Mouse (Mus musculus) heart, adult 11 months (tissue): ENCODE measurements at regions not wholly inside any gene's neighbourhood (a gene's known extent, or its start where the extent isn't known, plus 50 kb on each side); places are given as distances from the start of the nearest gene placed in this dataset.
A peak's percentile ranks its signal among the peaks of the same experiment; 100 is the strongest.

ENCODE experiments used
- DNase-seq: peaks from one replicate; pipeline ENCODE4 v3.0.0; 2022

- peak; percentile 91 for DNase-seq
Observed at GRCm38 (mm10) chr10:119052441-119053041, 182.5 kb upstream of the Dyrk2 start.

- DNase-seq, result peak; percentile 70
Observed at GRCm38 (mm10) chr10:119051598-119051997, 181.6 kb upstream of the Dyrk2 start.

GRCm38 (mm10) chr10:119050017-119050685 lies 180.1 kb upstream of the Dyrk2 start:
- DNase-seq, result no peak

DNA sequence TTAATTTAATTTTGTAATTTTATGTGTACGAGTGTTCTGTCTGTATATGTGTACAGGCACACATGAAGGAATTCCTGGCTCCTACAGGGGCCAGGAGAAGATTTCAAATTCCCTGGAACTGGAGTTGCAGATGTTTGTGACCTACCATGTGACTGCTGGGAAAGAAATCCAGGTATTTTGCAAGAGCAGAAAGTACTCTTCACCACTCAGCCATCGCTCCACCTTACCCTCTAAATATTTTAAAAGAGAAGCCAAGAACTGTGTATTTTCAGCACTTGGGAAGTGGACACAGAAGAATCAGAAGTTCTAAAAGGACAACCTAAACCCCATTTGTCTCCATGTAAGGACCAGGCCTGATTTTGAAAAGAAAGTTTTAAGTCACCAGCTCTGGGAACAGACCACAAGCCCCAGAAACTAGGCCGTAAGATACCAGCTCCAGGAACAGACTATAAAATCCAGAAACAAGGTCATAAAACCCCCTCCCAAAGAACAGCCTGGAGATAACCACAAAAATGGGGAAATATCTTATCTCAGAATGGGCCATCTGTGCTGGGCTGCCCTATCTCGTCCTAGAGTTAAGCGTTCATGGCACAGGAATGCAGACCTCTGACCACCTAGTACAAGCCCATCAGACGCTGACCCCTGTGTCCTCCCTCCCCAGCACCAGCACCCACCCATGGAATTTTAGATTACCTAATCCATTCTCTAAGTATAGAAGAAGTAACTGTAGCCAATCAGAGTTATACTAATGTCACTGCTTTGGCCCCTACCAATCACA lies 178.8 kb upstream of the Dyrk2 start:
- DNase-seq, result no peak

- DNase-seq, result peak; percentile 89
Observed at GRCm38 (mm10) chr10:119045059-119045458, 175.1 kb upstream of the Dyrk2 start.

GRCm38 (mm10) chr10:119043069-119043468 lies 173.1 kb upstream of the Dyrk2 start:
- DNase-seq, result no peak

DNA sequence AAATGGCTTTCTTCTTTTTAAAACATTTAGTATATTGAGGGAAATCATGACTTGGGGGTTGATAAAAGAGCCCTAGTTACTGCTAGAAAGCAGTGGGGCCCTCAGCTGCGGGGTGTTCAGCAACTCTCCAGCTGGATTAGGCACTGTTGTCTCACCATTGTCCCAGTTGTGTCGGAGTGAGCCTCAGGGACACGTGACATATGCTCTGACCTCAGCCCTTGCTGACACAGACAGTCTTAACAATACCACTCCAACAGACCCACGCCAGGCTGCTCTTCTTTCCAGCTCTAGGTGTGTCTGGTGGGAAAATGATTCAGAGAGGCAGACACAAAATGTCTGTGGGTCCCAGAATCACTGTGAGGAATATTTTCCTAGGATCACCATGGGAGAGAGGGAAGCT lies 170.2 kb upstream of the Dyrk2 start:
- DNase-seq, result peak; percentile 93

DNA sequence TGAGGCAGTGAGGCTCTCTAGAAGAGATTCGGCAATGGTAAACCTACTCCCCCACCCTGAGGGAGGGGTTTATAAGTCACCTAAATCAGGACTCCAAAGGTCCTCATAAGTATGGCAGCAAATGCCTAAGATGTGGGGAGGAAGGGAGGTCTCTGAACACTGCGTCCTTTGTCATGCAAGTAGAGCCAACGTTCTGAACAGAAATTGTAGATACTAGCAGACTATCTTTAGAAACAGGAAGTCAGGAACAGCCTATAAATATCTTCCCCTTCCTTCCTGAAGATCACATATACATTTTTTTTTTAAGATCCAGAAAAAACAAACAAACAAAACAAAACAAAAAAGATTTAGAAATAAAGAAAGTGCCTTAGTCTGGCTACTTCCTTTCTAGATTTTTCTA lies 169.7 kb upstream of the Dyrk2 start:
- DNase-seq, result no peak

DNA sequence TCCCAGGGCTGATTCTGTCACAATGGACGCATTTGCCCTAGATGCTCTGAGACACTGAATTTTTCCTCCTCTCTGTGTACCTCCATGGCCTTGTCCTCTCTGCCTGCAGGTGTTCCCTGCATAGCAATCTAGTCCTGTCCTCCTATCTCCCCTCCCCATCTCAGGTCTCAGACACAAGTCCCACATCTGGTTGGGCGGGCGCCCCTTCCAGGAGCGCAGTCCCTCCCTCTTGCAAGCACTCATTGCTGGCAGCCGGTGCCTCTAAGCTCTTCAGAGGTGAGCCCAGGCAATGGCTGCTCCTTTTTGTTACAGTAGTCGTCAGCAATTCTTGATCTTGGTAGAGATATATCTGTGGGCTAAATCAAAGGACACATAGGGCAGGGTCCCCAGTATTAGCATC lies 169.0 kb upstream of the Dyrk2 start:
- no peak for DNase-seq

- DNase-seq, result no peak
Observed at GRCm38 (mm10) chr10:119037781-119038180, 167.8 kb upstream of the Dyrk2 start.

- no peak for DNase-seq
Observed at GRCm38 (mm10) chr10:119035863-119036262, 165.9 kb upstream of the Dyrk2 start.

DNA sequence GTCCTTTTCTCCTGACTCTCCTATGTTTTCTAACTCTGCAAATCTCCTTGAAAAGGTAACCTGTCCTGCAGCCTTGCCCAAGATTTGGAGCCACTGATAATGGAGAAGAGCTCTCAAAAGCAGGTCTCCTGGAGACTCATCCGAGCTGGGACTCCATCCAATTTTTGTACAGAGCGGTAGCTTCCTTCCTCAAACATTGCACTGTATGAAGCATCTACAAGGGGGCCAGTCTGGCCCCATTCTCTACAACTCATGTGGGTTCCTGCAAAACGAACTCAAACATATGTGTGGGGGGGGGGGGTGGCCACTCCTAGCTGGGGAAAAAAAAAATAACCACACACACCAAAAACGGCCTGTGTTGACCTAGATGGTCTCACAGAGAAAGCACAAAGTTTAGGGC lies 164.4 kb upstream of the Dyrk2 start:
- DNase-seq, result no peak

DNA sequence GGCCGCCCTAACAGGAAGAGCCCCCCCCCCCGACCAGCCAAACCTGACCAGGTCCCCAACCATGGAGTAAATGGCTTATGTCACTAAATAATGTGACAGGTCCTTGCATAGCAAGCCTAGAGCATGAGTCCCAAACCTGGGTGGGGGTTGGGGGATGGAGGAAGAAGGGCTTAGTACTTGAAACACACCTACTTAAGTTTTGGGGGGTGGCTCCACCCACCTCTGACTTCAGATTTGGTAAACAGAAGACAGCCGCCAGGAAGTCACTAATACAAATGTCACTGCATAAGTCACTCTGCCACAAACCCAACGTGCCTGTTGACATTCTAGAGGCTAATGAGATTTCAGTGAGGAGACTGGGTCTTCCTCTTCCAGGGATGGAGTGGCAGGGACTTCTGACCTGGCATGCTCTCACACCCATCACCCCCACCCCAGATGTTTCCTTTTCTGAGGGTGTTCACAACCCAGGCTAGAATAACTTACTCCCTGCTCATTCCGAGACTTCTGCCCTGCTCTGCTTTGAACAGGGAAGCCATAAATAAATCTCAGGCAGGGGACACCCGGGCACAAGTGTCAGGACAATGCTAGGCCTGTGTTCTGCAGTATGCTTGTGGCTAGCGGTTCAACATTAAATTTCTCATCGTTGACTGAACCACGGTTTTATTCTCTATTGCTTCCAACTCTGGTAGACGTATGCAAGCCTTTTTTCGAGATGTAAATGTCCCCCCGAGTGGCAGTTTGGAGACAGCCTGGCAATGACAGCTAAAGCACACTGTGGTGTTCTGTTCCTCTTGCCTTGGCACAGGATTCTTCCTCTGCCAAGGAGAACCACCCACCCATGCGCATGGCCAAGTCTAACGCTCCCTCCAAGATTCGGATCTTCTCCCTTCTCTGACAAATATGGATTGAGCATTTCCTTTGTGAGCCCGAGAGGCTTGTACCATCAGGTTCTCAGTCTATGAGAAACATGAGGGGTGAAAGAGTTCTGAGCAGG lies 161.6 kb upstream of the Dyrk2 start:
- no peak for DNase-seq

- DNase-seq, result no peak
Observed at GRCm38 (mm10) chr10:119028480-119029137, 158.6 kb upstream of the Dyrk2 start.

GRCm38 (mm10) chr10:119027241-119027901 lies 157.4 kb upstream of the Dyrk2 start:
- no peak for DNase-seq

- no peak for DNase-seq
Observed at GRCm38 (mm10) chr10:119026291-119026690, 156.3 kb upstream of the Dyrk2 start.

DNA sequence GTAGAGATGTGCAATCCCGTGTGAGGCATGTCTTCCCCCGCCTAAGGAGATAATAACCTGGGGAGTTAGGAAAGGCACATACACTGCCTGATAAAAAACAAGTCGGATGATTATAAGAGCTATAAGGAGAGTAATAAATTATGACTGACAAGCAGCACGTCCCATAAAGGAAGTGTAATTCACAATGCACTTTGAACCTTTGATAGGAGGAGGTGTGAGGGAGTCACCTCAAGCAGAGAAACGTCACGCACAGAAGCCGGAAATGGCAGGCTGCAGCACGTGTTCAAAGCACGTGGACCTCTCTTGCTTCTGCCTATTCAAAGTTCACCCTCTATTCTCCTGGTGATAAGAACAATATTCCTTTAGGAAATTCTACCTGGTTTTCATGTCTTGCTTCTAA lies 154.4 kb upstream of the Dyrk2 start:
- DNase-seq, result no peak

- DNase-seq, result no peak
Observed at GRCm38 (mm10) chr10:119019082-119019481, 149.1 kb upstream of the Dyrk2 start.

- DNase-seq, result no peak
Observed at GRCm38 (mm10) chr10:119018490-119018889, 148.5 kb upstream of the Dyrk2 start.

DNA sequence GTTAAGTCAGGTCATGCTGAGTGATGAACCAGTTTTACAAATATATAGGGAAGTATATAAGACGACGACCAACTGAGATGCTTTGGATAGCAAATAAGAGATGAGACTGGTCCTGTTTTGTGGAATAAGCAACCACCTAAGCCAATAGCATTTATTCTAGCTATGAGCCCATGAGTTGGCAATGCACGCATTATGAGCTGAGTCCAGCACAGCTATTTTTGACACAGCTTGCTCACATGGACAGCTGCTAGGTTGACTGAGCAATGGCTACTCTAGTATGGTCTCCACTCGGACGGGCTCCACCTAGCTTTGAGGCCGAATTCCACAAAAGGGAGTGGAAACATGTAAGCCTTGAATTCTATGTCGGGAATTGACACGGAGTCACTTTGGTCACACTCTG lies 146.1 kb upstream of the Dyrk2 start:
- DNase-seq, result no peak

DNA sequence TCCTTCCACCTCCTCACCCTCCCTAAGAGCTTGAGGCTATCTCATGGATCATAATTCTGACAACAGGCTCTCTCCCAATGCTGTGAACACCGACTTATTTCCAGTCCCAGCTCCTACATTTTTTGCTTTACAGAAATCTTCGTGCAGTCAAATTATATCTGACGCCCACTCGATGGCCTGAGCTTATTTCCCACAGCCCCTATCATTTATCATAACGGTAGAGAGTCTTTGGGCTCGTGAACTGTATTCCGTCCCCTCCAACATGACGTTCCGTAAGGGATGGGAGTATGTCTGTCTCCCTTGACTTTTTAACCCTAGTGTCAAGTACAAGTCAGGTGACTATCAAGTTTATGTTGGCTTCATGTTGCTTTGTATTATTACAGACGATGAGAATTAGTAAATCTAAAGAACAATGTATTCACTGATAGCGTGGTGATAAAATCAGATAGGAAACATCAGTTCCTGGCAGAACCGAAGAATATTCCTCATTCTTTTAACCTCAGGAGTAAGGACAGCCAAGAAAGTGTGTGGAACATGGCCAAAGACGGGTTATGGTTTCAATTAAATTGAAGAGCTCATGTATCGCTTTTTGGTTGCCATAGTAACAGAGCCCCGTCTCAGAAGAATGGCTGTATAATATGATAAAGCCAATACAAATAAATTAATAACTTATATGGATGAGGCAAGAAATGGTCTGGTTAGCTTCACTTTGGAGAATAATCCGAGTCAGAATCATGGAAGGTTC lies 145.5 kb upstream of the Dyrk2 start:
- DNase-seq, result no peak
